Mouse (Mus musculus) embryonic fibroblast, embryonic 13.5 days (primary cell): ENCODE results near the gene Nat8f4.

ENCODE experiments used
- CTCF ChIP-seq: IDR thresholded peaks from 2 replicates; pipeline ENCODE4 v1.5.1; 2011; ENCODE audit warnings: mild to moderate bottlenecking, control low read depth, low read length, moderate library complexity, borderline replicate concordance; ENCODE audit not compliant: insufficient read depth
- POLR2A ChIP-seq: IDR thresholded peaks from 2 replicates; pipeline ENCODE4 v1.6.1; 2011; ENCODE audit warnings: low read depth, mild to moderate bottlenecking, control low read depth, low read length, moderate library complexity

GRCm38 (mm10) chr6:85909704-85910103, 5.0 kb upstream of the Nat8f4 start:
- TF ChIP-seq CTCF (no peak), POLR2A (no peak)
